Mouse (Mus musculus) ES-CJ7 (cell line): Measurements from ENCODE around the gene H2-Eb1.

Source experiments
- DNase-seq: peaks from one replicate; pipeline ENCODE4 v3.0.0; 2011; ENCODE audit warnings: low read depth, low spot score

The H2-Eb1 gene

GRCm38 (mm10) chr17:34305380-34306030 lies at the start of gene H2-Eb1:
H2-Eb1 (plus strand) TSS chr17:34305867.
- DNase-seq = peak; percentile 73

DNA sequence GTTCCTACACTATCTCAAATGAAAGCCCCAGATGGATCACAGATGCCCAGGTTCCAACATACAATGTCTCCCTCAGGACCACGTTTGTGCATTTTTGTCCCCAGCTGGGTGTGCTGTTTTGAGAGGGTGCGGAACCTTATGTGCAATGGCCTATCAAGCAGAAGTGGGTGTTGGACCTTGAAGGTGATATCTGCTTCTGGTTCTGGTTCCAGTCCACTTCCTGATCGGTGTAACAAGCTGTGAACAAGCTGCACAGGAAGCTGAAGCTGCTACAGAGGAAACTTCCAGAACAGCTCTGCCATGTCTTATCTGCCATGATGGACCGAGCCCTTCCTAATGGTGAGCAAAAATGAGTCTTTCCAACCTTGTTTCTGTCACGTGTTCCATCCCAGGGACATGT lies 49.2 kb upstream of the H2-Eb1 start:
- DNase-seq = no peak

DNA sequence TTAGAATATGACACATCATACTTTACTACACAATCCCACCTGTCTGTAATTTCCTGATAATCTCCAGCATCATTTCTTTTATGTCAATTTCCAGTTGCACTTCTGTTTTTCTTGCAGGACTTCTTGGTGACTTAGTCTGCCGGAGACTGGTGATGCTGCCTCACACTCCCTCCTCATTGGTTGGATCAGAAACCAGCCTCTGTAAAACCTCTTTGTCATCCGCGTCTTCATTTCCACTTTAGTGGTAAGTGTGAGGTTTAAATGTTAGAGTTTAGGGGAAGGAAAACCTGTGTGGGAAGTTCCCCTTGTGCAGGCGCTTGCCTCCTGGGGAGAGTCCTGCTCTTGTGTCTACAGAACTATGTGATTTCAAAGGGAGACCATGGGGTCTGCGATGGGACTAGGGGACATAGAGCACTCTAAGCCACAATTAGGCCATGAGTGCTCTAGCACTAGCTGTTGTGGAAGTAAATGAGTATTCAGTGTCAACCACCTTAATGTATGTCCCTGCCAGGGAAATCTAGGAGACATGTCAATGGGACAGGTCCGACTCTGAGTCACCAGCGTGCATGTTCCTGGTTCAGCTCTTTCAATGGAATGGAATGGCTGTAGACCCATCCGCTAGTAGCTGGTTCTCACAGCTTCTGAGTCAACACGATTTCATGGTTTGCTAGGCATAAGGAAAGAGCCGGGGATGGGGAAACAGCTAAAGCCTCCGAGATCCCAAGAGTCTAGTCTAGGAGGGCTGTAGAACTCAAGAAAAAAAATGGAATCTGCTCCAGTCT lies 47.9 kb upstream of the H2-Eb1 start, which contains the start of gene H2-Ab1:
H2-Ab1 (plus strand) TSS at position 96 of the 782 bp plus-strand sequence.
- DNase-seq = peak; percentile 28

- no peak for DNase-seq
Observed at GRCm38 (mm10) chr17:34260551-34260950, 45.1 kb upstream of the H2-Eb1 start.

- DNase-seq = peak; percentile 60
Observed at GRCm38 (mm10) chr17:34261502-34261901, 44.2 kb upstream of the H2-Eb1 start.

GRCm38 (mm10) chr17:34263068-34263467 lies 42.6 kb upstream of the H2-Eb1 start:
- DNase-seq = peak; percentile 83

DNA sequence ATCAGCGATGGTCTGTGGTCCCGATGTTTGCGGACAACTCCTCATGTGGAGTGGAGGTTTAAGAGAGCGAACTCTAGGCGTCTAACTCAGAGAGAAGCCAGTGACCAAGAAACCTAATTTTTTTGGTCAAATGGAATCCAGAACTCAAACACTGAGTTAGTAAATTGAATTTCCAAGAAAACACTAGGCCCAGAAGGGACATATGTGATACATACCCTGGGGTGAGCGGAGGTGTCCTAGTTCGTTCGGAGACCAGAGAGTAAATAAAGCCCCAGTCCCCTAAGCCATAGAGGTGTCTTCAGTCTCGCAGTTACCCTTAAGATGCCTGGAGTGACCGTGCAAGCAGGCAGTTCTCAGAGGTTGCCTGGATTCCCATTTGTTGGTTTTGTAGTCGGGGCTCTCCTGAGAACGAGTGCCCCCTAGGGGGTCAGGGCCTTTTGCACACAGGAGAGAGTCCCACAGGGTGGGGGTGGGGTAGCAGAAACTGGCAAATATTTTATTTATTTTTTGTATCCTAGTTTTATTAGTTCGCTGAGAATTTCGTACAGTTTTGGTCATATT lies 41.8 kb upstream of the H2-Eb1 start:
- DNase-seq = peak; percentile 70

- peak; percentile 27 for DNase-seq
Observed at GRCm38 (mm10) chr17:34264452-34265351, 41.0 kb upstream of the H2-Eb1 start.

- DNase-seq = no peak
Observed at GRCm38 (mm10) chr17:34268262-34268661, 37.4 kb upstream of the H2-Eb1 start.

GRCm38 (mm10) chr17:34268748-34269147 lies 36.9 kb upstream of the H2-Eb1 start:
- DNase-seq = no peak

- DNase-seq = no peak
Observed at GRCm38 (mm10) chr17:34269817-34270216, 35.9 kb upstream of the H2-Eb1 start.

GRCm38 (mm10) chr17:34270230-34270629 lies 35.4 kb upstream of the H2-Eb1 start:
- DNase-seq = no peak

DNA sequence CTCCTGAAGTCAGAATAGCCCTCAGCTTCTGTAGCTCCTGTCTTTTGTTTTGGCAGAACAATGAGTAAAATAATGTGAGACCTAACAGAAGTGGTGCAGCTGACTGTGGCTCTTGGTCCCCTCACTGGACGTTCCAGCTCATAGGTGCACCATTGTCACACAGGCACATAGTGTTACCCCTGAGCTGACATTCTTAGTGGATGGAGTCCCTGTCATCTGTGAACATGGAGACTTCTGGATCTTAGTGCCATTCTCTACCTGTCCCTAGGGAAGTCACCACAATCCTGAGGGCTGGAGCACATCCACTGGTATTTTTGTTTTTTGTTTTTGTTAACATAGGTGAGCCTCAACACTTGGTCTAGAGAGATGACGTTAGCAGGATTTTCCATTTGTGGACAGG lies 34.7 kb upstream of the H2-Eb1 start:
- no peak for DNase-seq

- no peak for DNase-seq
Observed at GRCm38 (mm10) chr17:34272102-34272501, 33.6 kb upstream of the H2-Eb1 start.

GRCm38 (mm10) chr17:34280499-34281038 lies 25.1 kb upstream of the H2-Eb1 start:
- no peak for DNase-seq

- no peak for DNase-seq
Observed at GRCm38 (mm10) chr17:34281836-34282235, 23.8 kb upstream of the H2-Eb1 start.

- DNase-seq = no peak
Observed at GRCm38 (mm10) chr17:34285371-34285770, 20.3 kb upstream of the H2-Eb1 start.

- peak; percentile 44 for DNase-seq
Observed at GRCm38 (mm10) chr17:34285848-34286247, 19.8 kb upstream of the H2-Eb1 start.

- DNase-seq = no peak
Observed at GRCm38 (mm10) chr17:34286501-34286900, 19.2 kb upstream of the H2-Eb1 start.

- DNase-seq = no peak
Observed at GRCm38 (mm10) chr17:34286999-34287398, 18.7 kb upstream of the H2-Eb1 start.

- DNase-seq = peak; percentile 68
Observed at GRCm38 (mm10) chr17:34287648-34288047, 18.0 kb upstream of the H2-Eb1 start, which contains the start of gene H2-Aa. H2-Aa (minus strand) TSS chr17:34287823.
